Mouse (Mus musculus): ENCODE data around the gene Osgin1. TPM values are rescaled to one million over a fixed set of nuclear protein-coding genes. Genes with fewer than 3 reads are reported as not detected.

Gene Osgin1
- total and polyA plus RNA-seq, 2 experiments from 2014 or later = 0.38 TPM; not detected in 1

- H3K9me3 ChIP-seq (replicated peaks; ENCODE audit: control insufficient read depth, low read length) = no peaks in the 10 kb centered on the region
- no peak for TF ChIP-seq EP300 (IDR thresholded peaks at IDR 0.05; ENCODE audit: low read depth)
- no peak for TF ChIP-seq CTCF (IDR thresholded peaks at IDR 0.05; ENCODE audit: low read depth)
- 33% methylated on average over 7 of the region's 7 CpGs for WGBS
- no peak overlapping the region for H3K27ac ChIP-seq (ENCODE audit: low read depth)
- peaks cover 49% of the 10 kb centered on the region for H3K27me3 ChIP-seq (ENCODE audit: control insufficient read depth, insufficient read depth, low read length)
- ATAC-seq (ENCODE audit: insufficient read depth, low read depth) = no peak
- H3K4me3 ChIP-seq (ENCODE audit: low read depth, low read length) = no peak overlapping the region
- H3K4me2 ChIP-seq (ENCODE audit: low read depth, low read length) = no peak overlapping the region
- no peak overlapping the region for H3K9ac ChIP-seq (replicated peaks; ENCODE audit: low read depth, low read length)
- no peak for DNase-seq (ENCODE audit: low spot score)
- no peaks in the 10 kb centered on the region for H3K4me1 ChIP-seq (ENCODE audit: control insufficient read depth, insufficient read depth)
- H3K36me3 ChIP-seq (replicated peaks; ENCODE audit: control insufficient read depth, insufficient read depth, low read length) = no peaks in the 10 kb centered on the region
These were observed 29.8 kb downstream of the Osgin1 start for GRCm38 (mm10) chr8:119463709-119464108.

GRCm38 (mm10) chr8:119466105-119466504, 32.2 kb downstream of the Osgin1 start:
- H3K36me3 ChIP-seq (replicated peaks; ENCODE audit: control insufficient read depth, insufficient read depth, low read length) = no peaks in the 10 kb centered on the region
- no peak overlapping the region for H3K9ac ChIP-seq (replicated peaks; ENCODE audit: low read depth, low read length)
- no peak overlapping the region for H3K27ac ChIP-seq (ENCODE audit: low read depth)
- no peak overlapping the region for H3K4me3 ChIP-seq (ENCODE audit: low read depth, low read length)
- DNase-seq (ENCODE audit: low spot score) (no peak), ATAC-seq (ENCODE audit: insufficient read depth, low read depth) (no peak)
- H3K9me3 ChIP-seq (replicated peaks; ENCODE audit: control insufficient read depth, low read length) = no peaks in the 10 kb centered on the region
- H3K27me3 ChIP-seq (ENCODE audit: control insufficient read depth, insufficient read depth, low read length) = peaks cover 52% of the 10 kb centered on the region
- no peak for TF ChIP-seq CTCF (IDR thresholded peaks at IDR 0.05; ENCODE audit: low read depth)
- TF ChIP-seq EP300 (IDR thresholded peaks at IDR 0.05; ENCODE audit: low read depth) = no peak
- 5% methylated on average over 18 of the region's 18 CpGs for WGBS
- peak overlapping the region; percentile 28; the same call in 1 of the 2 replicates for H3K4me2 ChIP-seq (ENCODE audit: low read depth, low read length)
- H3K4me1 ChIP-seq (ENCODE audit: control insufficient read depth, insufficient read depth) = no peaks in the 10 kb centered on the region

- DNase-seq (ENCODE audit: low spot score) = no peak
- H3K9ac ChIP-seq (replicated peaks; ENCODE audit: low read depth, low read length) = no peak overlapping the region
- no peak overlapping the region for H3K4me2 ChIP-seq (ENCODE audit: low read depth, low read length)
- WGBS = 82% methylated on average over 10 of the region's 10 CpGs
- no peaks in the 10 kb centered on the region for H3K4me1 ChIP-seq (ENCODE audit: control insufficient read depth, insufficient read depth)
- H3K4me3 ChIP-seq (ENCODE audit: low read depth, low read length) = no peak overlapping the region
- peaks cover 46% of the 10 kb centered on the region for H3K27me3 ChIP-seq (ENCODE audit: control insufficient read depth, insufficient read depth, low read length)
- TF ChIP-seq EP300 (IDR thresholded peaks at IDR 0.05; ENCODE audit: low read depth) = no peak
- TF ChIP-seq CTCF (IDR thresholded peaks at IDR 0.05; ENCODE audit: low read depth) = no peak
- H3K36me3 ChIP-seq (replicated peaks; ENCODE audit: control insufficient read depth, insufficient read depth, low read length) = no peaks in the 10 kb centered on the region
- no peaks in the 10 kb centered on the region for H3K9me3 ChIP-seq (replicated peaks; ENCODE audit: control insufficient read depth, low read length)
- ATAC-seq (ENCODE audit: insufficient read depth, low read depth) = no peak
- no peak overlapping the region for H3K27ac ChIP-seq (ENCODE audit: low read depth)
These were observed 32.9 kb downstream of the Osgin1 start for GRCm38 (mm10) chr8:119466794-119467193.

- Histone ChIP-seq H3K27me3 (ENCODE audit: control insufficient read depth, insufficient read depth, low read length) (peaks cover 41% of the 10 kb centered on the region), H3K27ac (ENCODE audit: low read depth) (no peak overlapping the region), H3K4me2 (ENCODE audit: low read depth, low read length) (no peak overlapping the region), H3K4me1 (ENCODE audit: control insufficient read depth, insufficient read depth) (no peaks in the 10 kb centered on the region), H3K36me3 (replicated peaks; ENCODE audit: control insufficient read depth, insufficient read depth, low read length) (no peaks in the 10 kb centered on the region), H3K9ac (replicated peaks; ENCODE audit: low read depth, low read length) (no peak overlapping the region), H3K4me3 (ENCODE audit: low read depth, low read length) (no peak overlapping the region), H3K9me3 (replicated peaks; ENCODE audit: control insufficient read depth, low read length) (no peaks in the 10 kb centered on the region)
- ATAC-seq (ENCODE audit: insufficient read depth, low read depth) (no peak), DNase-seq (ENCODE audit: low spot score) (no peak)
- WGBS = 81% methylated on average over 8 of the region's 8 CpGs
- TF ChIP-seq EP300 (IDR thresholded peaks at IDR 0.05; ENCODE audit: low read depth) (no peak), CTCF (IDR thresholded peaks at IDR 0.05; ENCODE audit: low read depth) (no peak)
These were observed 34.2 kb downstream of the Osgin1 start for GRCm38 (mm10) chr8:119468091-119468490.

GRCm38 (mm10) chr8:119478684-119479083, 44.8 kb downstream of the Osgin1 start:
- Histone ChIP-seq H3K36me3 (replicated peaks; ENCODE audit: control insufficient read depth, insufficient read depth, low read length) (no peaks in the 10 kb centered on the region), H3K27me3 (ENCODE audit: control insufficient read depth, insufficient read depth, low read length) (peaks cover 3% of the 10 kb centered on the region; the same call in 1 of the 2 replicates), H3K9ac (replicated peaks; ENCODE audit: low read depth, low read length) (no peak overlapping the region), H3K4me1 (ENCODE audit: control insufficient read depth, insufficient read depth) (no peaks in the 10 kb centered on the region), H3K4me3 (ENCODE audit: low read depth, low read length) (no peak overlapping the region), H3K27ac (ENCODE audit: low read depth) (no peak overlapping the region), H3K9me3 (replicated peaks; ENCODE audit: control insufficient read depth, low read length) (no peaks in the 10 kb centered on the region), H3K4me2 (ENCODE audit: low read depth, low read length) (no peak overlapping the region)
- ATAC-seq (ENCODE audit: insufficient read depth, low read depth) (no peak), DNase-seq (ENCODE audit: low spot score) (no peak)
- TF ChIP-seq CTCF (IDR thresholded peaks at IDR 0.05; ENCODE audit: low read depth) (no peak), EP300 (IDR thresholded peaks at IDR 0.05; ENCODE audit: low read depth) (no peak)
- 39% methylated on average over 5 of the region's 5 CpGs for WGBS

All from heart, postnatal 0 days (tissue).